Mouse (Mus musculus): Measurements from ENCODE around the gene Insm1. TPM values are rescaled to one million over a fixed set of nuclear protein-coding genes. Genes with fewer than 3 reads are reported as not detected.

The Insm1 gene
- not detected for polyA plus RNA-seq (2017; shearing (Covaris generic))

- peak; percentile 42 for ATAC-seq
Observed at GRCm38 (mm10) chr2:146221076-146221928, at the start of gene Insm1. Gene Insm1 (plus strand): TSS chr2:146221921.

- ATAC-seq = no peak
Observed at GRCm38 (mm10) chr2:146172106-146172505, 49.6 kb upstream of the Insm1 start.

- ATAC-seq = no peak
Observed at GRCm38 (mm10) chr2:146174173-146174572, 47.5 kb upstream of the Insm1 start.

DNA sequence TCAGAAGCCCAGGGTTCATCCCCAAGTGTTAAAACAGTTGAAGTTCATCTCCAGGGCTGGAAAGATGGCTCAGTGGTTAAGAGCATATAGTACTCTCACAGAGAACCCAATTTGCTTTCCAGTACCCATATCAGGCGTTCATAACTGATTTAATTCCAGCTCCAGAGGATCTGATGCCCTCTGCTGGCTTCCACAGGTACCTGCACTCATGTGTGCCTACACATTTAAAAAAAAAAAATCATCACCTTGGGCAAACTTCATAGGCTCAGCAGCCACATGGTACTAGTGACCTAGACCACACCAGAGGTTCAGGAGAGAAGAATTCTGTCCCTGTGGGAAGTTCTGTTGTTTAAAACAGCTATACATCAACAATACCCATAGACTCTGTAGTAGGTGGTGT lies 43.0 kb upstream of the Insm1 start:
- ATAC-seq = no peak

DNA sequence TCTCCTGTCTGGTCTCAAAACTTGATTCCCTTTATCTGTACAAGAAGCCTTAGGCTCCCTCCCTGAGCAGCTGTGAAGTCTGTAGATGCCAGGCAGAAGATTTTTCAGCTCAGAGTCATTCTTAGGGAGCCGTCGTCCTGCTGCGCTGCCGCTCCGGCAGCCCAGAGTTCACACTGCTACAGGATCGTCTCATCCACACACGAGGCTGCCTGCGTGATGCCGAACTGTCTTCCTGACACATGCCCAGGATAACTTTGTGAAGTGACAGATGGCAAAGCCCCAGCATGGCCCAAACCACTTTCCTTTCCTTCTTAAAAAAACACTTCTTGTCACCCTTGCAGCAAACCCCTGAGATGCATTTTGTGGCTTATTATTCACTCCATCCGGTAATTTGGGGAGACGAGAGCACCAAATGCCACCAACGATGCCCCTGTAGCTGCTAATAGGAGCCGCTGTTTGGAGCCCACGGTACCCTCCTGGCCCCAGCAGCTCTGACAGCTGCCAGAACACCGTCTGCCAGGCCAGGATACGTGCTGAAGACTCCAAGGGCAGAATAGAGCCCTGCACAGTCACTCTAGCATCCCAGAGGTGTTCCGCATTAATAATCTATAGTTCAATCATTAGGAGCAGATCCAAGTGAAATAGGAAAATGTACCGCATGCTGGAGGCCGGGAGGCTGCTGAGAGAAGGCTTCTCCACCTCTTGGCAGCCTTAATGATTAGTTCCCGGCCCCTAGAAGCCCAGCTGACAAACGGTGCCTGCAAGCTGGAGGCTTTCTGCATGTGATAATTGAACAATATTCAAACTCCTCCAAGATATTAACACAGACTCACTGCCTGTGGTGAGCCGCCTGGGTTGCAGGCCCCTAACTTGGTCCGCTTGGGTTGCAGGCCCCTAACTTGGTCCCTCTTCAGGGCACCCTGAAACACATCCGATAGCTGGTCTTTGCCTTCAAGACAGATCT lies 37.6 kb upstream of the Insm1 start:
- no peak for ATAC-seq

- ATAC-seq = no peak
Observed at GRCm38 (mm10) chr2:146196126-146196525, 25.6 kb upstream of the Insm1 start.

DNA sequence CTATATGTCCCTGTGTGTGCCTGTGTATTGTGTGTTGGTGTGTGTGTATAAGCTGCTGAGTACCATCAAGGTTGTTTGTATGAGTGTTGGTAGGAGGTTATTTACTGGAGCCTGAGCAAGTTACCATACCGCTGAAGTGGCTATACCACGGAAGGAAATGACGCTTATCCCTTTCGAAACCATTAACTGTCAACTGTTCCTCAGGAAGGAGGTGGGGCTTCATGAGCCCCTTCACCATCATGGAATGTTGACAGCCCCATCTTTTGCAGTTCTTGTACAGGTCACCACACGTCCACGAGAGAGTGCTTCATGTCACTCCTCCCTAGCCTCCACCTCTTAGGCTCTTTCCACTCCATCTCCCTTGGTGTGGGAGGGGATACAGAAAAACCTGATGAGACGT lies 23.8 kb upstream of the Insm1 start:
- ATAC-seq = peak; percentile 88

DNA sequence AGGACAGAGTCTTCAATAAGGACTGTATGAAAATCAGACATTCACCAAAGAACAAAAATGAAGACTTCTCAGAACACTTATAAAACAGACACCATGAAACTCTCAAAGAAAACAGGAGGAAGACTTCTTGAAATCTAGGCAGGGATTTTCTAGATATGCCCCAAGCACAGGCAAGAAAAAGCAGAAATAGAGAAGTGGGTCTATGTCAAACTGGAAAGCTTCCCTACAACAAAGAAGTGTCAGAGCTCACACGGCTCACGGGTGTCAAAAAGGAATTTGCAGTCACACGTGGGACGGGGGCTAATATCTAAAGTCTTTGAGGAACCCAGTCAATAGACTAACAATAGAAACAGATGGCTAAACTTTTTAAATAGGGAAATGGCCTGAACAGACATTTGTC lies 10.8 kb upstream of the Insm1 start:
- ATAC-seq = no peak

DNA sequence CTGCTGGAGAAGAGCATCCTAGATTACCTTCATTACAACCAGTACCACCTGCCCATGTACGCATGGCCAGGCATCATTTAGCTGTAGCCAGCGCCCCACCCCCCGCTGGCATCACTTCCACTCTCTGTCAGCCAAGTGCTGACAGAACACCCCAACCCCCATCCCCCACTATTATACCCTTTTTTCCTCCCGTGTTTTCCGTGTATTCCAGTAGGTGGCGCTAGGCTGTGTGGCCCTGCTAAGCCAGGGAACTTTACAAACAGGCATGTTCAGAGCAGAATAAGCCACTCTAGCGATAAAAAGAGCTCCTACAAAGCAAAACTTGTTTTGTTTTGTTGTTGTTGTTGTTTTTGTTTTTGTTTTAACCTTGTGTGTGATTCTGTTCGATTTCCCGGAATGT lies 7.0 kb upstream of the Insm1 start:
- peak; percentile 87 for ATAC-seq

DNA sequence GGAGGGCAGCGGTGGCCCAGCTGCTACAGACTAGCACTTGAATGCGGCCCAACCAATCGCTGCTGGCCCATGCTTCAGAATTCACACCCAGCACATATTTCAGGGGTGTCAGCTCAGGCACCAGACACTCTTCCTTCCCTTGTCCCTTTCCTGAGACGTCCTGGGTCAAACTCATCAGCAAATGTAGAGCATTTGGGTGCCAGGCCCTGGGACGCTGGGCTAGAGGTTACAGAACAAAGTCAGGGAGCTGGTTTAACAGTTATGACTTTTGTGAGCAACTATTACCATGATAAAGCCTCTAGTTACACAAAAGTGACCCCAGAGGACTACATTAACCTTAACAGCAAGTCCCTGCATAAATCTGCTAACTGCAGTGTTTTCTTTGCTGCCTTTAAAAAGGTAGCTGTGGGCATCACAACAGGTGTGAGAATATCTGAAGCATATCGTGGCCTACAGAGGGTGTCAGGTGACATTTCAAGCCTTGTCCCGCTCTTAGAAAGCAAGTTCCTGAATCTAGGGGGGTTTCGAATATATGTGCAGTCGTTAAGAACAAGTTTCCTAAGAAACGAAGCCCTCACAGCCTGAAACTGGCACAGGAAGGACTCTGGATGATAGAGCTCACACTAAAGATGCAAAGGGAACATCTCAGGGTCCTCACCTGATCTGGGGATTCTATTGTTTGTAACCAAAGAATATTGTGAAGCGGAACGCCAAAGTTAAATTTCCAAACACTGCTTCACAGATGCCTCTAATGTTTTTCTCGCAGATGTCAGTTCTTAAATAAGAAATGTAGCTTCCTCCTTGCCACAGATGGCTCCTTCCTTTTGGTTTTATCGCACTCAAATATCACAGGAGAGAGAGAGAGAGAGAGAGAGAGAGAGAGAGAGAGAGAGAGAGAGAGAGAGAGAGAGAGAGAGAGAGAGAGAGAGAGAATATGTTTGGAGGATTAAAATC lies 5.3 kb upstream of the Insm1 start:
- no peak for ATAC-seq

DNA sequence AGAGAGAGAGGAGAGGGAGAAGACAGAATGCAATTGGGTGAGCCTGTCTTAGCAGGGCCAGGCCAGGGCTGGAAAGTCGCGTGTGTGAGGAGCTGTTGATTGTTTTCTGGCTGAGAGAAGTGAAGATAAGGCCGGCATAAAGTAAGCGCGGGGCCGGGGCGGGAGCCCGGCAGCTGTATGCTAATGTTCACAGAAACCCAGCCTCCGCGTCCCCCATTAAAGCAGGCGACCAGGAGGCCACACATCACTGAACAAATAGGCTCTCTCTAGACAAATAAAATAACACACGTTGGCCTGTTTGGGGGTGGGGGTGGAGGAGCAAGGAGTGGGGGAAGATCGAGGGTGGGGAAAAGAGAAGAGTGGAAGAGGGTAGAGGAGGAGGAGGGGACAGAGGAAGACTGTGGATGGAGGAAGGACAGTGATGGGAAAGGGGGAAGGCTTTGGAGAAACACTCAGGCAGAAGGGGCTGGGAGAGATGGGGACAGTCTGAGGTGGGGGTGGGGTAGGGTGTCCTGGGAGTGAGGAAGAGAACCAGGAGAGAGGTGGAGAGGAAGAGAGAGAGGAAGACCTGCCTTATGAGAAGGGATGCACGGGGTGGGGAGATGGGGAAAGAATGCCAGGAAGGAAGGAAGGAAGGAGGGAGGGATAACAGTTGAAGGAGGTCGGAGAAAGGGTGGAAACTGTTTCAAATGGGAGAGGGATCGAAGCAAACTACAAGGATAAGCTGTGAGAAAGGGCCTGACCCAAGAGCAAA lies 4.3 kb upstream of the Insm1 start:
- ATAC-seq = no peak

DNA sequence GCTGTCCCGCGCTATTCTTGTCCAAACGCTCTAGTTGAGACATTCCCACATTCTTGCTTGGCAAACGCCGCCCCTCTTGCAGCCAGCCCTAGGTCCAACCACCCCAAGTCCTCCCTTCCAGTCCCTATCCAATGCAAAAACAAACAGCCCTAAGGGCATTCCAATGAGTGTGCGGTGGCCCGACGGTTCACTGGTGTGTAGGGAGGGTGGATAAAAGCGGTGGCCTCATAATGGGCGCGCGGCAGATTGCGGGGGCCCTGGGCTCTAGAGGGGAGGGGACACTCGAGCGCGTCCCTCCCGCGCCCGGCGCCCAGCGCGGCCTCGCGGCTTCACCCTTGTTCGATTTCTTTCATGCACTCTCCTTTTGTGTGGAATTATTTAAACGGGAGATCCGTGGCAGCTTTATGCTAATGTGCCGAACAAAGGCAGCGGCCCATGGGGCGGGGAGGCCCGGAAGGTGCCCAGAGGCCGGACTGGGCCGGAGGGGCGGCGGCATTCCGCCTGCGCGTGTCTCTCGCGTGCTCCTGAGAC lies 3.5 kb upstream of the Insm1 start:
- no peak for ATAC-seq

- no peak for ATAC-seq
Observed at GRCm38 (mm10) chr2:146218881-146219535, 2.7 kb upstream of the Insm1 start.

GRCm38 (mm10) chr2:146219791-146220190 lies 1.9 kb upstream of the Insm1 start:
- no peak for ATAC-seq

DNA sequence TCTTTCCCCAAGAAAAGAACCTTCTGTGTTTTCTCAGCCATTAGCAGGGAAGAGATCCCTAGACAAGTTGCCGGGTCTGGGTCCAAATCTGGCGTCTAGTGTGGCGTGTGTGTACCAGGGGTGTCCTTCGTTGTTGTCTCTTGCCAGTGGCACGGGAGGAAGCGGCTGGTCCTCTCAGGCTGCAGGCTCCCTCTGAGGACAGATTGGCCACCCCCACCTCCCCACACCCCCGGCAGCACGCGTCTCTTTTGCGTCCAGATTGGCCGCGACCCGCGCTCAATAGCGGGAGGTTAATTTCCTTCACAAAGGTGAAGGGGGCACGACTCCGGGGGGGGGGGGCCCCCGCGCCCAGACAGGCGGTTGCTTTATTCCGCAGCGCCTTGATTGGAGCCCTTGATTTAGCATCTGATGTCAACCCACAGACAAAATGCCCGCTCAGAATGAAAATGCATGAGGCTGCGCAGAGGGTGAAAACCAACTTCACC lies 1.1 kb upstream of the Insm1 start:
- ATAC-seq = no peak

GRCm38 (mm10) chr2:146221929-146222278 lies 183 bp downstream of the Insm1 start:
- ATAC-seq = peak; percentile 6

- ATAC-seq = peak; percentile 4
Observed at GRCm38 (mm10) chr2:146222279-146223175, 806 bp downstream of the Insm1 start.

- no peak for ATAC-seq
Observed at GRCm38 (mm10) chr2:146223176-146223905, 1.6 kb downstream of the Insm1 start.

DNA sequence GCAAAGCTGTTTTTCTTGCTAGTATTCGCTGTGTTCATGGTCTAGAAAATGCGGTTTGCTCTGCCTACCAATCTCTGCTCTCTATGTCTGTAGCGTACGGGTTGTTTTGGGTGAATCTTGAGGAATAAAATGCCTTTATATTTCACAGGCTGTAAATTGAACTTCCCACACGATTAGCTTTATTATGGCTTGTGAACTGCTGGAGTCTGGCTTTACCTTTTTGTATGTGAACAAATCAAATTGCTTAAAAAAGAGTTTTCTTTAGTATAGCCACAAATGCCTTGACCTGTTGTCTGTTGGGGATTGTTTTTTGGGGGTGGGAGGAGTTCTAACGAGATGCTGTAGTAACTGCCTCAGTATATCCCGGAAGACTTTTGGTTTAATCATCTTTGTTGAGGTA lies 2.4 kb downstream of the Insm1 start:
- ATAC-seq = no peak
